Mouse (Mus musculus) liver, embryonic 14.5 days (tissue): ENCODE data around the gene Ccnt1.

Source experiments
- CTCF ChIP-seq: IDR thresholded peaks from 2 replicates; pipeline ENCODE4 v1.5.1; 2016; ENCODE audit warnings: antibody characterized with exemption, low read depth, control low read depth
- EP300 ChIP-seq: IDR thresholded peaks from 2 replicates; pipeline ENCODE4 v1.6.1; 2016; ENCODE audit warnings: antibody characterized with exemption, low read depth

DNA sequence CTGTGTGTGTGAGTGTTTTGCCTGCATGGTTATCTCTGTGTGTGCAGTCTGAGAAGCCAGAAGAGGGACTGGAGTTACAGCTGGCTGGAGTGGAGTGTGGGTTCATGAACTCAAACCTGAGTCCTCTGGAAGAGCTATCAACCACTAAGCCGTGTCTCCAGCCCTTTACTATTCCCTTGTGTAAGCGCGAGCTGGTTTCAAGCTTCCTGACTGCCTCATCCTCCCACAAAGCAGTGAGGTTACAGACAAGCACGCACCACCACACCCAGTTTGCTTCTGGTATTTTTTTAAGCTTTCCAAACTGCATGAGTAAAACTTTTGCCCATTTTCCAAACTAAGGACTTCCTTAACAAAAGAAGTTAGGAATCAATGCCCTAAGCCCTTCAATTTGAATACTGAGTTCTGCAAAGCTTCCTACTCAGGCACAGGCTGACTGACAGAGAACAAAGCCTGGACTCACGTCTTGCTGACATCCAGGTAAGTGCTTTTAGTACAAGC, 42.6 kb downstream of the Ccnt1 start:
- TF ChIP-seq CTCF (no peak), EP300 (no peak)
